Mouse (Mus musculus) CD4-positive, CD25-positive, alpha-beta regulatory T cell (primary cell): ENCODE measurements around the gene Iqcf5. TPM values are rescaled to one million over a fixed set of nuclear protein-coding genes. Genes with fewer than 3 reads are reported as not detected.

Experiments used
- polyA plus RNA-seq: library from polyadenylated mRNA; unstranded; fragments of 100-300 nt; shearing (Covaris generic); gene quantifications from one replicate; pipeline ENCODE4 v1.2.1, GENCODE M21; 2017

The Iqcf5 gene
- polyA plus RNA-seq, result not detected

DNA sequence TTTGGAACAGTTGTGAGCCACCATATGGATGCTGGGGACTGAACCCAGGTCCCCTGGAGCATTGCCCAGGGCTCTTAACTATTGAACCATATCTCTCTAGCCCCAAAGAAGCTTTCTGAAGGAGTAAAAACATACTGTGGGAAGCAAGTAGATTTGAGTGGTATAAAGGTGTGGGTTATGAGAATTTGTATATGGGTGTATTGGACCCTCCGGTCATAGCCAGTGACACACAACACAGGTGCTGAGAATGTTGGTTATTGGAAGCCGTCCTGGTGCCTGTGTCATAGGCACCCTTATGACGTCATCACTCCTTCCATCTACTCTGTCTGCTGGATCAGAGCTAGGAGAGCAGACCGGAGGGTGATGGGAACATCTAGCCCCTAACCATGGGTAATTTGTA, at the start of gene Iqcf5:
Gene Iqcf5, plus strand, starts transcription at position 301 of the 400 bp plus-strand sequence.

DNA sequence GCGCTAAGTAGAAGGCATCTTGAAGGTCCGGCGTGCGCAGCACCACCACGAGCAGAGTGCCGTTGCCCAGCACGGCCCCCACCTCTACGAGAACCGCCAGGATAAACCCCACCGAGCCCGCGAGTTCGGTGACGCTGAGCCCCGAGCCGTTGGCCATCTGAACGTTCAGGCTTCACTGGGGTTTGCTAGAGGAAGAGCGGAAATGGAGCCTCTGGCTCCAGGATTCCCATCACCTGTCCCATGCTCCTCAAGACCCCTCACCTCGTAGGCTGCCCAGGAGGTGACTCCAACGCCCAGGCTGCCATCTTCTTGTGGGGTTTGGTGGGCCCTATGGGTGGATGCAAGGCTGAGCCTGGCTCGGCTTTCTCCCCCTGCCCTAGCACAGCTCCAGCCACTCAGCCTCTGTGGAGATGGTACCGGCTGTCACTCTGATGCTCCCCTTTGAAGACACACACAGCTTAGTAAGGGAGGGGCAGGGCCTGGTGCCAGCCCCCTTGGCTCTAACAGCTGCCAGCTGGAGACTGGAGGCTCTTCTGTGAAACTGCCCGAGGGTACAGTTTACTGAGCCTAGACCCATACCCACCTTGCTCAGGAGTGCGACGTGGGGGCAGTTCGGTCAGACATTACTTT, 48.7 kb upstream of the Iqcf5 start, which contains the start of gene Gpr62:
Gene Gpr62, minus strand, starts transcription at position 368 of the 630 bp plus-strand sequence.

DNA sequence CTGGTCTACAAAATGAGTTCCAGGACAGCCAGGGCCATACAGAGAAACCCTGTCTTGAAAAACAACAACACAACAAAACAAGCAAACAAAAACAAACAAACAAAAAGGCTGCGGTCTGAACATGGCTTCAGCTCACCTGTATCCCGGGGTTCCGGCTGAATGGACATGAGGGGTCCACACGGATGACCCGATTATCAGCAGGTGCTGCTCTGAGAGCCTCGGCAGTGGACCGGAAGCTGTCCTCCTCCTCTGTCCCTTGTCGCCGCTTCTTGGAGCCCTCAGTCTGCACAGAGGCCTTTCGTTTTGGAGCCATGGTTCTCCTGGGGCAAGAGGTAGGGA, 38.7 kb upstream of the Iqcf5 start, which contains the start of gene Rrp9:
Gene Rrp9, plus strand, starts transcription at position 301 of the 339 bp plus-strand sequence.

DNA sequence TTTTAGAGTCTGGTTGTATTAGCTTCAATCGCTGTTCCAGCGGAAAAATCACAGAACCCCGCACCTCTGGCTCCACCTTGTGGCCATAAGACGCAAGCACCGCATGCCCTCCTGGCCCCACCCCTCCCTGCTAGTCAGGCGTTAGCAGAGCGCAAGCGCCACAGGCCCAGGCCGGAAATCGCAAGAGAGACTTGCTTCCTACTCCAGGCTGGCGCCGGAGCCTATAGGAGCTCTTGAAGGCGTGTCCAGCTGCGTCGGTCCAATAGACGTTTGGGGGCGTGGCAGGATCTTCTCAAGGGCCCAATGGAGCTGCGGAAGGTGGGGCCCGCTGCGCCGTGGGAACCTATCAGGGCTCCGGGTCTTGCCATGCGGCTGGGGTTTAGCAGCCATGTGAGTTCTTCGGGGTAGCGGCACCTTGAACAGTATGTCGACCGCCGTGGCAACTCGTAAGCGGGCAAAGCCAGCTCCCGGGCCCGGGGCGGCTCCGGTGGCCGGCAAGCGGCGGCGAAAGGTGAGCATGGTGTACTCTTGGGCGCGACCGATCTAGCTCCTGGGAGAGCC, 37.4 kb upstream of the Iqcf5 start, which contains the start of gene Parp3:
Gene Parp3, minus strand, starts transcription at position 26 of the 561 bp plus-strand sequence.

DNA sequence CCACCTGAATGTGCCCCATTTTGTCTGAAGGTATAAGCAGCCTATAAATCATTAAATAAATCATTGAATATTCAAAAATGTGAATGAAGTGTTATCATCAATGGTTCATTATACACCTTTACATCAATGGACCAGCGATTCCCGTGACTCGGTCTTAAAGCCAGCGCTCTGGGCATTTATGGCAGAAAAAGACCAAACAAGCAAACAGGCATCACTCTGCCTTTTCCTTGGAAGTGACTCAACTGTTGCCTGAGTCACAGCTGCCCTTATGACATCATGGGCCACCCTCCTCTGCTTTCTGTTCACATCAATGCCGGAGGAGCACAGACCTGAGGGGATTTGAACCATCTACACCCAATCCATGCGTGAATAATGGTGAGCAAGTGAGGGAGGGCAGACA, 14.7 kb upstream of the Iqcf5 start, which contains the start of gene Iqcf1:
Gene Iqcf1, plus strand, starts transcription at position 301 of the 400 bp plus-strand sequence.

DNA sequence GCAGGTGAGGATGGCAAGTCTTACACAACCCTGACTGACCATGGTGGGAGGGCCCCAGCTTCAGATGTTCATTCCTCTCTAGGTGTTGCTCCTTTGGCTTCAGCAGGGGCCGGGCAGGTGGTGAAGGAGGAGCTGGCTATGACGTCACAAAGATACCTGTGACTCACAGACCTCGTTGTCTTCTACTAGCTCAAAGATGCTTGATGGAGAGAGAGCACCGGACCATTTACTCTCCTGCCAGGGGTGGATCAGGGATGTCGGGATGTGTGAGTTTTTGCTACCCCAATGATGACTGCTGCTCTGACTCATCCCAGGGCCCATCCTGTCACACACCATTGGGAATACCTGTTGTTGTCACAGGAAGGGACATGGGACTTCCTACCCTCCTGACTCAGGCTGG, 47.2 kb downstream of the Iqcf5 start, which contains the start of gene Iqcf3:
Gene Iqcf3, minus strand, starts transcription at position 101 of the 400 bp plus-strand sequence.

Other genes starting within 250 kb of the Iqcf5 start
- 4.1 TPM for gene Poc1a, start 233.5 kb upstream of the Iqcf5 start, polyA plus RNA-seq
- gene Dusp7, start 145.9 kb upstream of the Iqcf5 start, polyA plus RNA-seq, result 64.0 TPM
- 577 TPM for gene Rpl29, start 85.1 kb upstream of the Iqcf5 start, polyA plus RNA-seq
- 19.6 TPM for gene Acy1, start 76.3 kb upstream of the Iqcf5 start, polyA plus RNA-seq
- gene Abhd14b, start 67.1 kb upstream of the Iqcf5 start, polyA plus RNA-seq, result 8.6 TPM
- gene Abhd14a, start 66.9 kb upstream of the Iqcf5 start, polyA plus RNA-seq, result 13.0 TPM
- 12.2 TPM for gene Pcbp4, start 61.3 kb upstream of the Iqcf5 start, polyA plus RNA-seq
- not detected for gene Gpr62, start 48.6 kb upstream of the Iqcf5 start, polyA plus RNA-seq
- 82.8 TPM for gene Rrp9, start 38.6 kb upstream of the Iqcf5 start, polyA plus RNA-seq
- 75.9 TPM for gene Parp3, start 37.6 kb upstream of the Iqcf5 start, polyA plus RNA-seq
- not detected for gene Iqcf1, start 14.6 kb upstream of the Iqcf5 start, polyA plus RNA-seq
- not detected for gene Iqcf3, start 47.1 kb downstream of the Iqcf5 start, polyA plus RNA-seq
- not detected for gene Iqcf4, start 56.4 kb downstream of the Iqcf5 start, polyA plus RNA-seq
- not detected for gene Iqcf6, start 112.0 kb downstream of the Iqcf5 start, polyA plus RNA-seq
- not detected for gene Grm2, start 141.5 kb downstream of the Iqcf5 start, polyA plus RNA-seq
- gene Tex264, start 171.4 kb downstream of the Iqcf5 start, polyA plus RNA-seq, result 74.4 TPM